Mouse (Mus musculus): ENCODE results near the gene Mettl9. TPM values are rescaled to one million over a fixed set of nuclear protein-coding genes. Genes with fewer than 3 reads are reported as not detected.

Gene Mettl9
- polyA plus RNA-seq, 1 experiment from 2014 or later, result 184 TPM

Other genes starting within 250 kb of the Mettl9 start
- 0.17 and 0.22 TPM in 2 replicates for gene Gm5737, start 222.1 kb upstream of the Mettl9 start, polyA plus RNA-seq (2015; fragmentation: Nextera tagmentation; extraction: Ambion mirVana)
- 33.6 and 40.1 TPM in 2 replicates for gene Eef2k, start 191.6 kb upstream of the Mettl9 start, polyA plus RNA-seq (2015; fragmentation: Nextera tagmentation; extraction: Ambion mirVana)
- 25.5 and 28.1 TPM in 2 replicates for gene Polr3e, start 116.7 kb upstream of the Mettl9 start, polyA plus RNA-seq (2015; fragmentation: Nextera tagmentation; extraction: Ambion mirVana)
- gene Cdr2, start 52.1 kb upstream of the Mettl9 start, polyA plus RNA-seq (2015; fragmentation: Nextera tagmentation; extraction: Ambion mirVana), result 14.7 and 15.0 TPM in 2 replicates
- 0.18 and 0.49 TPM in 2 replicates for gene Mfsd13b, start 51.9 kb upstream of the Mettl9 start, polyA plus RNA-seq (2015; fragmentation: Nextera tagmentation; extraction: Ambion mirVana)
- 1.1 and 1.3 TPM in 2 replicates for gene Igsf6, start 40.1 kb downstream of the Mettl9 start, polyA plus RNA-seq (2015; fragmentation: Nextera tagmentation; extraction: Ambion mirVana)
- 0.09 and 0.35 TPM in 2 replicates for gene Otoa, start 47.2 kb downstream of the Mettl9 start, polyA plus RNA-seq (2015; fragmentation: Nextera tagmentation; extraction: Ambion mirVana)

All from midbrain, embryonic 15.5 days (tissue).